Mouse (Mus musculus) kidney, embryonic 14.5 days (tissue): ENCODE measurements at regions not wholly inside any gene's neighbourhood (a gene's known extent, or its start where the extent isn't known, plus 50 kb on each side); places are given as distances from the start of the nearest gene placed in this dataset.

Source experiments
- ATAC-seq: fragments of 200-750 bp; cut with Nextera tagmentation; 2 replicates; pipeline ENCODE4 v1.8.0; 2017; ENCODE audit warnings: moderate number of reproducible peaks, mild to moderate bottlenecking, moderate TSS enrichment, moderate library complexity; ENCODE audit not compliant: low FRiP score, low TSS enrichment
- H3K27ac ChIP-seq: fragments of 300-500 bp; sonication (generic); 2 replicates; pipeline ENCODE4 v1.5.1; 2014; ENCODE audit warnings: low read depth, mild to moderate bottlenecking, low read length, moderate library complexity, mixed read lengths
- H3K27me3 ChIP-seq: fragments of 300-500 bp; sonication (generic); 2 replicates; pipeline ENCODE4 v1.6.1; 2014; ENCODE audit warnings: mild to moderate bottlenecking, low read length; ENCODE audit not compliant: control insufficient read depth, insufficient read depth
- H3K36me3 ChIP-seq: fragments of 300-500 bp; sonication (generic); 2 replicates; pipeline ENCODE4 v1.6.1; 2014; ENCODE audit warnings: low read length, mixed read lengths; ENCODE audit not compliant: control insufficient read depth, insufficient read depth
- H3K4me1 ChIP-seq: fragments of 300-500 bp; sonication (generic); 2 replicates; pipeline ENCODE4 v1.6.1; 2014; ENCODE audit warnings: low read length, mixed read lengths; ENCODE audit not compliant: control insufficient read depth, insufficient read depth
- H3K4me2 ChIP-seq: fragments of 300-500 bp; sonication (generic); replicated peaks from 2 replicates; pipeline ENCODE4 v1.6.1; 2014; ENCODE audit warnings: low read depth, mild to moderate bottlenecking, low read length
- H3K4me3 ChIP-seq: fragments of 300-500 bp; sonication (generic); 2 replicates; pipeline ENCODE4 v1.5.1; 2014; ENCODE audit warnings: mild to moderate bottlenecking, low read length
- H3K9ac ChIP-seq: fragments of 300-500 bp; sonication (generic); 2 replicates; pipeline ENCODE4 v1.6.1; 2014; ENCODE audit warnings: low read depth, mild to moderate bottlenecking, low read length, moderate library complexity
- H3K9me3 ChIP-seq: fragments of 300-500 bp; sonication (generic); 2 replicates; pipeline ENCODE4 v1.6.1; 2016; ENCODE audit warnings: low read length; ENCODE audit not compliant: control insufficient read depth
- WGBS: fragments of 180-500 bp; shearing (Covaris S2); extraction: QIAGEN DNeasy Blood & Tissue Kit; methylation state at CpG from one replicate; pipeline ENCODE4 v1.1.7; 2014; 5-methylcytosine and 5-hydroxymethylcytosine counted together

DNA sequence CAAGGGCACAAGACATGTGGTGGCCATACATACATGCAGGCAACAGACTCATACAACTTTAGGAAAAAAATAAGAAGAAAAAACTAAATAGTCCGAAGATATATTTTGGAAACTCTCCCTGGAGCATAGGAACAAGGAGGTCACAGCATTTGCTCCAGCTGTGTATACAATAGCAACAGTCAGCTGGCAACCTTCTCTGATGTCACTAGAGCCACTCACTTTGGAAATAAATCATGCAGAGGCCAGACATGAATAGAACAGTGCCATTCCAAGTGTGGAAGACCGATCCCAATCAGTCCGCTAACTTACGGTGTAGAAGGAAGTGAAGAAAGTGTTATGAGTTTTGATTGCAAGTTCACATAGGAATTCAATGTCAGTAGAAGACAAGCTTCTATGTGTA, 132.8 kb downstream of the Lca5 start:
- H3K4me3 ChIP-seq = no peak overlapping the region
- WGBS = 43% methylated on average over 4 of the region's 4 CpGs
- no peaks in the 10 kb centered on the region for H3K27me3 ChIP-seq
- H3K4me1 ChIP-seq = peaks cover 3% of the 10 kb centered on the region
- H3K4me2 ChIP-seq = no peak overlapping the region
- H3K27ac ChIP-seq = no peak overlapping the region
- no peaks in the 10 kb centered on the region for H3K9me3 ChIP-seq
- ATAC-seq = peak; percentile 63
- no peak overlapping the region for H3K9ac ChIP-seq
- no peaks in the 10 kb centered on the region for H3K36me3 ChIP-seq

DNA sequence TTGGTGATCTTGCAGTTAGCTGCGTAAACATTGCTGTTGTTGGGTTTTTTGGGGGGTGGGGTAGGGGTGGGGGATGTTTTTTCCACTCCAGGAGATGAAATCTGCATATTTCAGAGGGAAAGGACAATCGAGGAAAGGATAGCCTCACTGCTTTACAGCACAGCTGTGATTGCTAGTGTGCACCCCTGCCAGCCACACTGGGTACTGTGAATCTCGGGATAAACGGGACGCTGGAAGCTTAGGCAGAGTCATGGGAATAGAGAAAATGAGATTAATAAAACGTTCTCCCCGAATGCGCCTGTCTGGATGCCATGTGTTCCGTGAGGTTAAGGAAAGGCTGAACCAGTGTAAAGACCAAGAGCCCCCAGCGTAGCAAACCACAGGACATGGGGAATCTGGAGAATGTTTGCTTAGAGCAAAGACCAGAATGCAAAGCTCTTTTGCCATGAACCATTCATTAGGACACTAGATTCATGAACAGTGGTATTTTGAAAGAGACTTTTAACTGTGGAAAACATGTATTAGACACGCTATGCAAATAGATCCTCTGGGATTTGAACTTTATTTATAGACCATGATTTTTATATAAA, 133.5 kb downstream of the Lca5 start:
- Histone ChIP-seq H3K27me3 (no peaks in the 10 kb centered on the region), H3K9ac (no peak overlapping the region), H3K4me1 (peaks cover 3% of the 10 kb centered on the region), H3K36me3 (no peaks in the 10 kb centered on the region), H3K27ac (no peak overlapping the region), H3K4me3 (no peak overlapping the region), H3K4me2 (no peak overlapping the region), H3K9me3 (no peaks in the 10 kb centered on the region)
- no peak for ATAC-seq
- WGBS = 76% methylated on average over 11 of the region's 11 CpGs

DNA sequence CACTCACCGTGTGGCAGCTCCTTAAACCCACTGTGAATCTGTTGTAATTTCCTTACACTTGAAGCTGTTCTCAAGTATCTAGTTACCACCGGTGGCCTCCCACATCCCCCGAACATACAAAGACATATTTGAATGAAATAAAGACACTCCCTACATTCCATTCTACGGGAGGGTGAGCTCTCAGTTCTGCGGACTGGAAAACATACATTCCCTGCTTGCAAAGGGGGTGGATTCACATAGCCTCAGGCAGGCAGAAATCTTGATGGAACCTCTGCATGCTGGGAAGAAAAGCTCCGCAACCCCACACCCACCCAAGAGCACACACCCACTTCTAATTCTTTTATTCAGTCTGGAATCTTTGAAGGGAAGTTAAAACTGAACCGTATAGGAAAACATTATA, 136.0 kb downstream of the Lca5 start:
- H3K36me3 ChIP-seq = no peaks in the 10 kb centered on the region
- H3K4me1 ChIP-seq = peaks cover 3% of the 10 kb centered on the region
- WGBS = 21% methylated on average over 7 of the region's 7 CpGs
- H3K27me3 ChIP-seq = no peaks in the 10 kb centered on the region
- peak overlapping the region; percentile 9; the same call in 1 of the 2 replicates for H3K4me2 ChIP-seq
- H3K4me3 ChIP-seq = no peak overlapping the region
- no peak overlapping the region for H3K27ac ChIP-seq
- ATAC-seq = peak; percentile 72; the same call in 1 of the 2 replicates
- H3K9me3 ChIP-seq = no peaks in the 10 kb centered on the region
- H3K9ac ChIP-seq = no peak overlapping the region

DNA sequence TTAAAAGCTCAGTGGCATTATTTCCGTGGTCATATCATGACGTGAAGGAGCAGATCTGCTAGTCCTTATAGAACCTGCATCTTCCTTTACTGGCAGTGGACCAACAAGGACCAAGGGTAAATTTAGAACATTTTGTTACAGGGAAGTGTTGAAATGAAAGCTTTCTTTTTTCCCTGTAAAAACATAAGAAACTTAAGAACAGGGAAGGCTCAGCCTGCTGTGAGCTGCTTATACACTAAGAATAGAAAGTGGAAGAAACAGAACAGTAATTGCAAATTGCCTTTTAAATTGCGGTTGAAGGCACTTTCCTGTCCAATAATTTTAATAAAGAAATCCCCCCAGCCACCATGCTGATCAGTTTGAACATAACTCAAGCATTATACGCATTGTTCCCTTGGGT, 140.4 kb downstream of the Lca5 start:
- no peak overlapping the region for H3K4me2 ChIP-seq
- no peaks in the 10 kb centered on the region for H3K27me3 ChIP-seq
- H3K9ac ChIP-seq = no peak overlapping the region
- H3K9me3 ChIP-seq = no peaks in the 10 kb centered on the region
- WGBS = 91% methylated on average over 4 of the region's 4 CpGs
- ATAC-seq = no peak
- no peak overlapping the region for H3K27ac ChIP-seq
- H3K4me3 ChIP-seq = no peak overlapping the region
- no peaks in the 10 kb centered on the region for H3K36me3 ChIP-seq
- peaks cover under 1% of the 10 kb centered on the region for H3K4me1 ChIP-seq

DNA sequence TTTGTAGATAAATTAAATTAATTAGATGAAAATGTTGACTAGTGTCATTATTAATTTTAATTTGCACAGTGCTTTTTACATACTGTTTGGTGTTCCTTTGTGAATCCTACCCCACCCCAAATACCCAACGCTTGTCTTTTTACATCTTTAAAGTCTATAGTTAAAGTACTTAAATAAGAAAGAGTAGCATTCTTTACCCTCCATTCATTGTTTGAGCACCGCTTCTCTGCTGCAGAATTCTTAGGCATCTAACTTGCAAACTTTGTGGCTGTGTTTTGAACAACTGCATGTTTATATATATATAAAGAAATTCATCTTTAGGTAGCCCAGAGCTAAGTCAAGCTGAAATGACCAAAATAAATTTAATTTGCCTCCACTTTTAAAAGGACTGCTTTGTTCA, 140.9 kb downstream of the Lca5 start:
- no peak overlapping the region for H3K4me2 ChIP-seq
- no peak overlapping the region for H3K27ac ChIP-seq
- no peak overlapping the region for H3K9ac ChIP-seq
- no peaks in the 10 kb centered on the region for H3K27me3 ChIP-seq
- H3K9me3 ChIP-seq = no peaks in the 10 kb centered on the region
- no peak overlapping the region for H3K4me3 ChIP-seq
- no peak for ATAC-seq
- no peaks in the 10 kb centered on the region; the same call in 1 of the 2 replicates for H3K4me1 ChIP-seq
- 82% methylated on average over 2 of the region's 2 CpGs for WGBS
- H3K36me3 ChIP-seq = no peaks in the 10 kb centered on the region

DNA sequence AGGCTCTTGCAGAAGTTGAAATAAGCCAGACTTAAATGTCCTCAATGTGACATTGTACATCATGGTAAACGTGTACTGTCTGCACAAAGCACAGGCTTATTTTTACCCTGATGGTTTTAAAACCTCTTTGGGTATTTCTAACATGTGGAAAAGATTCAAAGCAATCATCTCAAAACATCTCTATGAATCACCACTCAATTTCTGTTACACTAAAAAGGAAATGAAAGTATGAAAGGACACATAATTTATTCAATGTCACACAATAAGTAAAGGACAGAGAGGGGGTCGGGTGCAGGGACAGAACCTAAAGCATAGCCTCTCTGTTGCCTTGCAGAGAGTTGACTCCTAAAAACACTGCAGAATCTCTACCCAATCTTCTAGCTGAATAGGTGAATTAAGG, 141.3 kb downstream of the Lca5 start:
- no peaks in the 10 kb centered on the region for H3K27me3 ChIP-seq
- H3K4me2 ChIP-seq = no peak overlapping the region
- H3K4me3 ChIP-seq = no peak overlapping the region
- H3K36me3 ChIP-seq = no peaks in the 10 kb centered on the region
- 60% methylated on average over 2 of the region's 2 CpGs for WGBS
- ATAC-seq = no peak
- H3K4me1 ChIP-seq = no peaks in the 10 kb centered on the region; the same call in 1 of the 2 replicates
- no peak overlapping the region for H3K27ac ChIP-seq
- no peak overlapping the region for H3K9ac ChIP-seq
- H3K9me3 ChIP-seq = no peaks in the 10 kb centered on the region

DNA sequence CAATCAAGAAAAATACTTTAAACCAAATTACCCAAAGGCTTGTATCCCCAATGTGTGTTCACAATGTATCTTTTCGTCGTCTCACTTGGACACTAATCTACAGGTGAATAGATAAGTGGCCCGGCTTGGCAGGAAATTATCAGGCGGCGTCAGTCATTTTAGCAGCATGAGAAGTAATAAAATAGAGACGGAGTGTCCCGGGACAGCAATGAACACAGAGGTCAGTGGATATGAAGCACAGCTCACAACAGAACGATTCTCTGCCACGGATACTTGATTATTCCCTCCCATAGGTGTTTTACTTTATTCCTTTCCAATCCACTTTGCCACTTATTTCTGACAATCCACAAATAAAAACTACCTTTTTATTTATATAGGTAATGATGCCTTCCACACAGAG, 145.5 kb downstream of the Lca5 start:
- Histone ChIP-seq H3K4me1 (no peaks in the 10 kb centered on the region), H3K9ac (no peak overlapping the region), H3K27me3 (no peaks in the 10 kb centered on the region), H3K36me3 (no peaks in the 10 kb centered on the region), H3K4me2 (no peak overlapping the region), H3K4me3 (no peak overlapping the region), H3K9me3 (no peaks in the 10 kb centered on the region), H3K27ac (no peak overlapping the region)
- ATAC-seq = no peak
- WGBS = 78% methylated on average over 9 of the region's 9 CpGs

DNA sequence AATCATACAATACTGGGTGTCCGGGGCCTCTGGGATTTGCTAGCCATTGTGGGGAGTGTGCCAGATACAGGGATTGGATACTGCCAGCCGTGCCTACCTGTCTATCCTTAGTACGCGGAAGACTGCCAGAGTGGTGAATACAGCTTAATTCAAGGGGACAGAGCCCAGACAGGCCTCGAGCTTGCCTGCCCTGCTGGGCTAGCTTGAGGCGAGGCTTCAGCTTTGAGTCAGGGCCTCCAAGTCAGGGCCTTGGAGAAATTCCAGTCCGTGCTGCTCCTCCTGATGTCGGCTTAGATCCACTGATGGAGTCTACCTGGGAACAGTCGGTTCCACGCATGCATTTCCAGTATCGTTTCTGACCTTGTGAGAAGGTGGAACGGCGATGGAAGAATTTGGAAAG, 146.5 kb downstream of the Lca5 start:
- Histone ChIP-seq H3K9me3 (no peaks in the 10 kb centered on the region), H3K4me2 (no peak overlapping the region), H3K36me3 (no peaks in the 10 kb centered on the region), H3K4me3 (no peak overlapping the region), H3K27ac (no peak overlapping the region), H3K9ac (no peak overlapping the region), H3K4me1 (no peaks in the 10 kb centered on the region), H3K27me3 (no peaks in the 10 kb centered on the region)
- 93% methylated on average over 13 of the region's 13 CpGs for WGBS
- no peak for ATAC-seq

DNA sequence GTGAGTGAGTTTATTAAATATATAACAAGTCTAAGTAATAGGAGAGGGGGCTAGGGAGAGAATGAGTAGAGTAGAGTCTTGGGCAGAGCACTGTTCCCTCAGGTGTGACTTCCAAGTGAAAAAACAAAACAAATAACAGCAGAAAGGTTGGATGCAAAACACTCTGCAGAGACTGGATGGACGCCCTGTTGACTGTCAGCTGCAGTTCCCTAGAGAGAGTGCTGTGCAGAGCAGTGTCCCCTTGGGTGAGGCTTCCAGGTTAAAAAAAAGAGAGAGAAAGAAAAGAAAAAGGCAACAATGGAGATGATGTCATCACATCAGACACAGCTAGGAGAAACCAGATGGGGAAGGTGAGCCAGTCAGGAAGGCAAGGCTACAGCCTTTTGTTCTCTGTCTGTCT, 137.6 kb upstream of the Hmgn3 start:
- Histone ChIP-seq H3K9me3 (no peaks in the 10 kb centered on the region), H3K9ac (no peak overlapping the region), H3K36me3 (no peaks in the 10 kb centered on the region), H3K4me3 (no peak overlapping the region), H3K4me2 (no peak overlapping the region), H3K4me1 (no peaks in the 10 kb centered on the region), H3K27me3 (no peaks in the 10 kb centered on the region), H3K27ac (no peak overlapping the region)
- 48% methylated on average over 1 of the region's 1 CpGs for WGBS
- ATAC-seq = no peak; the same call in 1 of the 2 replicates
